In genomic region chr10:80946684-80947437, GRCm38 (mm10) we compare ENCODE assay signal across 10 mouse cellular contexts. TPM values are rescaled to one million over a fixed set of nuclear protein-coding genes. Genes with fewer than 3 reads are reported as not detected.
DNase-seq lines count a peak whose midpoint lies in the region; ATAC-seq and TF ChIP-seq lines count a peak whose summit lies in the region.
"Had no signal": no experiment of that assay in that cellular context is flagged by ENCODE, and none has a peak within 500 bp of the region (broad histone marks: within the 10 kb centered on the region; RNA-seq: fewer than 3 reads in every experiment).

No protein-coding gene starts in this region.

- 59% methylated on average over 14 of the region's 14 CpGs for WGBS in heart, embryonic 11.5 days (ENCODE audit: insufficient replicate concordance)
- WGBS in lung, embryonic 15.5 days, result 59% methylated on average over 14 of the region's 14 CpGs
- 60% methylated on average over 14 of the region's 14 CpGs for WGBS in stomach, embryonic 15.5 days

- H3K4me3 ChIP-seq in heart, embryonic 11.5 days (ENCODE audit: low read depth, low read length), result no peak overlapping the region
- H3K4me3 ChIP-seq in lung, embryonic 15.5 days, result no peak overlapping the region
- H3K4me3 ChIP-seq in bone marrow macrophage, adult 2 months (ENCODE audit: insufficient read depth, low read length), result no peak overlapping the region
- no peak overlapping the region for H3K4me3 ChIP-seq in stomach, embryonic 15.5 days (replicated peaks)

- H3K27me3 ChIP-seq in heart, embryonic 11.5 days (ENCODE audit: control insufficient read depth, insufficient read depth, low read length), result no peaks in the 10 kb centered on the region
- no peaks in the 10 kb centered on the region for H3K27me3 ChIP-seq in lung, embryonic 15.5 days
- H3K27me3 ChIP-seq in stomach, embryonic 15.5 days (replicated peaks), result no peaks in the 10 kb centered on the region

- no peak overlapping the region for H3K4me2 ChIP-seq in heart, embryonic 11.5 days
- no peak overlapping the region for H3K4me2 ChIP-seq in lung, embryonic 15.5 days
- no peak overlapping the region for H3K4me2 ChIP-seq in stomach, embryonic 15.5 days

- intact Hi-C loops in heart, postnatal 14 days (cut with DNase I), result no loop called here
- intact Hi-C loops in left cerebral cortex, postnatal 14 days (cut with DNase I), result no loop called here

- peaks cover 25% of the 10 kb centered on the region for H3K4me1 ChIP-seq in heart, embryonic 11.5 days (ENCODE audit: control insufficient read depth, insufficient read depth, low read length)
- H3K4me1 ChIP-seq in lung, embryonic 15.5 days, result peaks cover 30% of the 10 kb centered on the region
- peaks cover 54% of the 10 kb centered on the region for H3K4me1 ChIP-seq in bone marrow macrophage, adult 2 months (ENCODE audit: control insufficient read depth, insufficient read depth, low read length)
- H3K4me1 ChIP-seq in stomach, embryonic 15.5 days, result peaks cover 30% of the 10 kb centered on the region

- H3K9ac ChIP-seq in heart, embryonic 11.5 days (ENCODE audit: low read depth, low read length), result no peak overlapping the region
- no peak overlapping the region for H3K9ac ChIP-seq in lung, embryonic 15.5 days
- H3K9ac ChIP-seq in stomach, embryonic 15.5 days, result no peak overlapping the region

- peak; percentile 77 for TF ChIP-seq CTCF in bone marrow macrophage, adult 2 months (IDR thresholded peaks at IDR 0.05; ENCODE audit: low read depth, low read length)

- ATAC-seq in heart, embryonic 11.5 days (replicated peaks; ENCODE audit: insufficient number of reproducible peaks, low FRiP score, low TSS enrichment), result no peak
- no peak for ATAC-seq in lung, embryonic 15.5 days (ENCODE audit: borderline replicate concordance, extremely low read depth, low FRiP score, low TSS enrichment)
- no peak for ATAC-seq in stomach, embryonic 15.5 days (ENCODE audit: insufficient read depth, low FRiP score, low read depth)

- no peaks in the 10 kb centered on the region for H3K36me3 ChIP-seq in heart, embryonic 11.5 days (ENCODE audit: control insufficient read depth, insufficient read depth, low read length)
- H3K36me3 ChIP-seq in lung, embryonic 15.5 days, result no peaks in the 10 kb centered on the region
- no peaks in the 10 kb centered on the region for H3K36me3 ChIP-seq in stomach, embryonic 15.5 days

- no peaks in the 10 kb centered on the region for H3K9me3 ChIP-seq in heart, embryonic 11.5 days (replicated peaks; ENCODE audit: control insufficient read depth, low read length)
- H3K9me3 ChIP-seq in lung, embryonic 15.5 days, result no peaks in the 10 kb centered on the region
- no peaks in the 10 kb centered on the region for H3K9me3 ChIP-seq in stomach, embryonic 15.5 days

- H3K27ac ChIP-seq in heart, embryonic 11.5 days (ENCODE audit: low read depth, low read length), result 0 out of 2 replicates have a peak overlapping the region, but pooled peaks have one; percentile 38
- H3K27ac ChIP-seq in lung, embryonic 15.5 days, result peak overlapping the region; percentile 32
- H3K27ac ChIP-seq in bone marrow macrophage, adult 2 months (ENCODE audit: insufficient read depth, low read depth, low read length), result no peak overlapping the region
- peak overlapping the region; percentile 52 for H3K27ac ChIP-seq in stomach, embryonic 15.5 days

- no peak for TF ChIP-seq POLR2A in bone marrow macrophage, adult 2 months (IDR thresholded peaks at IDR 0.05; ENCODE audit: borderline replicate concordance, low read depth, low read length)

- no peak for DNase-seq in heart, postnatal 14 days
- no peak for DNase-seq in lung, adult 18-20 months
- DNase-seq in layer of hippocampus, postnatal 25 days (ENCODE audit: extremely low spot score in 1 of 2, low spot score in 1 of 2), result no peak
- DNase-seq in left cerebral cortex, postnatal 14 days (ENCODE audit: low spot score in 2 of 2), result no peak
- DNase-seq: cerebellum, adult 8-10 months; right cerebral cortex, postnatal 25 days had no signal

RNA-seq across cellular contexts. Expression of gene Gadd45b, which starts 17.0 kb away (rescaled TPM):
- polyA plus RNA-seq in heart, embryonic 11.5 days (2014; fragmentation: Nextera tagmentation; extraction: Ambion mirVana), result 21.3 and 25.6 TPM in 2 replicates
- total RNA-seq in heart, postnatal 14 days (2021), result 10 to 100 TPM; 13.6 to 17.2 TPM
- 42.7 and 42.9 TPM in 2 replicates for polyA plus RNA-seq in lung, embryonic 15.5 days (2015; fragmentation: Nextera tagmentation; extraction: Ambion mirVana)
- 15.8 and 20.9 TPM in 2 replicates for polyA plus RNA-seq in bone marrow macrophage, adult 2 months (2012; ENCODE audit: insufficient read depth, insufficient read length, missing spikeins)
- 33.6 TPM in 2 replicates for polyA plus RNA-seq in stomach, embryonic 15.5 days (2015; fragmentation: Nextera tagmentation; extraction: Ambion mirVana)
- total RNA-seq in layer of hippocampus, postnatal 25 days (2021), result 10 to 100 TPM; 15.0 to 16.7 TPM
- 10 to 100 TPM; 11.9 to 12.5 TPM for total RNA-seq in left cerebral cortex, postnatal 14 days (2021)

RNA-seq across cellular contexts. Expression of gene Lmnb2, which starts 28.8 kb away (rescaled TPM):
- 7.9 and 11.6 TPM in 2 replicates for polyA plus RNA-seq in heart, embryonic 11.5 days (2014; fragmentation: Nextera tagmentation; extraction: Ambion mirVana)
- total RNA-seq in heart, postnatal 14 days (2021), result 1 to 10 TPM; 5.1 to 7.0 TPM
- 55.8 and 60.4 TPM in 2 replicates for polyA plus RNA-seq in lung, embryonic 15.5 days (2015; fragmentation: Nextera tagmentation; extraction: Ambion mirVana)
- polyA plus RNA-seq in bone marrow macrophage, adult 2 months (2012; ENCODE audit: insufficient read depth, insufficient read length, missing spikeins), result 18.9 and 19.5 TPM in 2 replicates
- 38.1 and 46.1 TPM in 2 replicates for polyA plus RNA-seq in stomach, embryonic 15.5 days (2015; fragmentation: Nextera tagmentation; extraction: Ambion mirVana)
- total RNA-seq in layer of hippocampus, postnatal 25 days (2021), result 10 to 100 TPM; 17.5 to 19.6 TPM
- 10 to 100 TPM; 19.7 to 20.1 TPM for total RNA-seq in left cerebral cortex, postnatal 14 days (2021)

RNA-seq across cellular contexts. Expression of gene Timm13, which starts 46.1 kb away (rescaled TPM):
- polyA plus RNA-seq in heart, embryonic 11.5 days (2014; fragmentation: Nextera tagmentation; extraction: Ambion mirVana), result 300 and 340 TPM in 2 replicates
- total RNA-seq in heart, postnatal 14 days (2021), result 100 to 1,000 TPM; 145 to 161 TPM
- 305 and 307 TPM in 2 replicates for polyA plus RNA-seq in lung, embryonic 15.5 days (2015; fragmentation: Nextera tagmentation; extraction: Ambion mirVana)
- 76.6 and 101 TPM in 2 replicates for polyA plus RNA-seq in bone marrow macrophage, adult 2 months (2012; ENCODE audit: insufficient read depth, insufficient read length, missing spikeins)
- 317 and 334 TPM in 2 replicates for polyA plus RNA-seq in stomach, embryonic 15.5 days (2015; fragmentation: Nextera tagmentation; extraction: Ambion mirVana)
- total RNA-seq in layer of hippocampus, postnatal 25 days (2021), result 100 to 1,000 TPM; 145 to 167 TPM
- 100 to 1,000 TPM; 145 to 157 TPM for total RNA-seq in left cerebral cortex, postnatal 14 days (2021)
